Mouse (Mus musculus) layer of hippocampus, postnatal 14 days (tissue): ENCODE results near the gene Pgap2. TPM values are rescaled to one million over a fixed set of nuclear protein-coding genes. Genes with fewer than 3 reads are reported as not detected.

Experiments
- DNase-seq, 2 experiments: peaks; one replicate each; pipeline ENCODE4 v3.0.0; 2021 to 2022; ENCODE audit warnings: low spot score in 2 of 2, mixed read lengths in 1 of 2
- total RNA-seq, 2 experiments: library from RNA; stranded (reverse); gene quantifications; 2 replicates each; pipeline ENCODE4 v1.2.3; 2021

Gene Pgap2
- total RNA-seq, 2 experiments from 2014 or later, result 24.9 to 28.8 TPM

DNA sequence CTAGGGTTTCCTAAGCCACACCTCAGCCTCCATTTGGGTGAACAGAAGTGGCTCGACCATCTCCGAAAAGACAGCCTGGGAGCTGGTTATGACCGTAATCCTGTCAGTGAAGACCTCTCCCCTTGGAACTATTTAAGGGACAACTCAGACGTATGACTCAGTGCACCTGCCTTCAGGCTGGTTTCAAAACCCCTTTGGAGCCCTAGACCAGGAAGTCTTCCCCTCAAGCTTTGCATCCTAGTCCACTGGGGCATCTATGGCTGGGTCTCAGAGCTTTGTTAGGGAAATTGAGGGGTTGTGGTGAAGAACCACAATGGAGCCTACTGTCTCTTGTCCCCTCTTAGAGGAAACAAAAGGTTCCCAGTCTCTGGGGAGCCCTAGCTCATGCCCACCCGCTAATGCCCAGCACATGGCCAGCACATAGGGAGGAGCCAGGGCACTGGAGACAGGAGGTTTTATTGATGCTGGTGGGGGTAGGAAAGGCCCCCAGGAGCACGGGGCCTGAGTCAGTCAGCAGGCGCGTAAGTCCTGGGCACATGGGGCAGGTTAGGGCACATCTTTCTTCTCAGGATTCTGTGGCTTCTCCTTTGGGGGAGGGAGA is 28.8 kb downstream of the Pgap2 start:
- DNase-seq, result no peak

DNA sequence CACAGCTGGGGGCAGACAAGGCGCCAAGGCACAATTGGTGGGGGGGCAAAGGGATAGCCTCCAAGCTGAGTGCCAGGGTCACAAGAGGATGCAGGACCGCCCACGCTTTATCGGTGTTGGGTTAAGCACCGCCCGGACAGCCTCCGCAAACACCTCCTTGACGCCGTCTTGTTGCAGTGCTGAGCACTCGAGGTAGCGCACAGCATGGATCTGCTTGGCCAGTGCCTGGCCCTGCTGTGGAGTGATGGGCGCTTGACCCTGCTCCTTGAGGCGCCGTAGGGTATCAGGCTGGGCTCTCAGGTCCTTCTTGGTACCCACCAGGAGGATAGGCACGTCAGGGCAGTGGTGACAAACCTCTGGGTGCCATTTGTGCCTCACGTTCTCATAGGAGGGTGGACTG is 29.6 kb downstream of the Pgap2 start:
- no peak for DNase-seq

DNA sequence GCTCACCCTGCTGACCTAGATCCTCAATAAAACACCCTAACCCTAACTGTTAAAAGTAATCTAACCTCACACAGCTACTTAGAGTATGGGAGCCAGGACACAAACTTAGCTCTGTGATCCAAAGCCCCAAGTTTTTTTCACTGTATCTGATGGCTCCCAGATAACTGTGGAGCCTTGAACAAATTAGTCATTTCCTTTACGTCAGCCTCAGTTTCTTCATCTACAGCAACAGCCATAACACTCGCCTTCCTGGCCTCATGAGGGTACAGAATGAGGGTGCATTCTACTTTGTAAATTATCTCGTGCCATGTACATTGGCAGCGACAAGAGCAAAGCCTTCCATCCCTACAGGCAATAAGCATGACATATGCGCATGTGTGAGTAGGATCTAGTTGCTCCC is 32.4 kb downstream of the Pgap2 start:
- DNase-seq, result no peak

DNA sequence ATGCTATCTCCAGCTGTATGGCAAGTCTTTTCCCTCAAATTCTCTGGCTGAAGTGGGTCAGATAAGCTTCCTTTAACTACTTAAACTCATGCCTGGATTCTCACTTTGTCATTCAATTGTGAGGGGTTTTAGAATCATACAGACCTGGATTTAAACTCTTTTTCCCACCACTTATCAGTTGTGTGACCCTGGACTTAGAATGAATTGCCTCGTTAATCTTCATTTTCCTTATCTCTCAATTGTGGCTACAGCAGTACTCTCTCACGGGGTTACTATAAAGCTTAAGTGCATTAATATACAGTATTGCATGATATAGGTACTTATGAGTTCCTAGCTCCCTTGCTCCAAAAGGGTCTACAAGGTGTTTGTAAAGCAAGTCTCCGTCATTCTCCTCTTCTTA is 32.9 kb downstream of the Pgap2 start:
- no peak for DNase-seq

DNA sequence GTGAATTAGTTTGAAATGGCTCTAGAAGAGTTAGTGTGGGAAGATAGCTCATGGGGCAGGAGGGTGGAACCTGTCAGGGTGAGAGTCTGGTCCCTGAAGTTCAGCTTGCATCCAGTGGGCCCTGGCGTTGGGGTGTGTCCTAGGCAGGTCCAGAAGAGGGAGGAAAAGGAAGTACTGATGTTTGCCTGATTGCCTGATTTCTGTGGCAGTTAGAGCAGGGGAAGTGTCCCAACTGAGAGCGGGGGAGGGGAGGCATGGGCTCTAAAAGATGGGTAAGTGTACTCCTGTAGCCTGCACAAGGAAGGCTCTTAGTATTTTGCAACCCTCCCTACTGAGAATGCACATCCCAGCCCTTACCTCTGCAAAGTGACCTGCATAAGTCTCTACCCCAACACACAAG is 33.9 kb downstream of the Pgap2 start:
- no peak for DNase-seq

DNA sequence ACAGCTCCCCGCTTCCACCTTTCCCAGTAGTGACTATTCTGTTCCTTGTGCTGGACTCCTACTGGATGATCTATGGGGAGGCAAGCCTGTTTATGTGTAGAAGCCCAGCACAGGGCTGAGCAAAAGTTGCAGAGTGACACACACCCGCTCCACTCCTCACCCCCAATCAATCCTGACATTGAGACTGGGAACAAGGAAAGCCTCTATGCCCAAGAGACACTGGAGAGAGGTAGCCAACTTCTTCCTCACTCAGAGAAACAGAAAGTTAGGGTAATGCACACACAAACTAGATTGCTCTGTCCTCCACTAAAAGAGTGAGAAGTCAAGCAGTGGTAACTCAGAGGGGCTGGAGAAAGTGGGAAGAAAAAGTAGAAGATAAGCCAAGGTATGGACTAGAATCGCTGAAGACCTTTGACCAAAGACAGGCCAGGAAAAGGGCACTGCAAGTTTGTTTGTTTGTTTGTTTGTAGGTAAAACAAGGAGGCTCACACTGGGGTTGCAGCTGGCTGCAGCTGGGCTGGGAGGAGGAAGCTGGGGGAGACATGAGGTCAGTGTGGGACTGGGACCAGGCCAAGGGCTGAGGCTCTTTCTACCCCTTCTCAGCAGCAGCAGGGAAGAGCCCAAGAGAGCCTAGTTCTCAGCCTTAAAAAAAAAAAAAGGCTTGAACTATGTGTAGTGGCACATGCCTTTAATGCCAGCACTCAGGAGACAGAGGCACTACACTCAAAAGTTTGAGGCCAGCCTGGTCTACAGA is 35.0 kb downstream of the Pgap2 start:
- DNase-seq, result no peak

DNA sequence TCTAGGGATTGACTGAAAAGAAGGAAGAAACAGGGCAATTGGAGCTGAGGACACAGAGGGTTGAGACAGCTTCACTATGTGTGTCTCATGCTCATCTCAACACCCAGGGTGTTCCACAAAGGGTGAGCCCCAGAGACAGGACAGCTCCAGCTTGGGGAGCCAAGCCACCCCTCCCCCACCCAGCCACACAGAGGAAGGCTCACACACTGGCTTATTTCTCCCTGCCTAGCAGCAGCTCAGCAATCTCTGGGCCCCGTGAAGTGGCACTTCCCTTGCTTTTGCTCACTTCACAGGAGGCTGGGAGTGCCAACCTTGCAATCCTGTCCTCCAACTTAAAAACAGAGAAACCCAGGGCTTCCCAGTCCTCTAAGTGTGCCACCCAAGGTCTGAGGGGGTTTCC is 35.8 kb downstream of the Pgap2 start:
- peak in 1 of 2 experiments; percentile 28 for DNase-seq

DNA sequence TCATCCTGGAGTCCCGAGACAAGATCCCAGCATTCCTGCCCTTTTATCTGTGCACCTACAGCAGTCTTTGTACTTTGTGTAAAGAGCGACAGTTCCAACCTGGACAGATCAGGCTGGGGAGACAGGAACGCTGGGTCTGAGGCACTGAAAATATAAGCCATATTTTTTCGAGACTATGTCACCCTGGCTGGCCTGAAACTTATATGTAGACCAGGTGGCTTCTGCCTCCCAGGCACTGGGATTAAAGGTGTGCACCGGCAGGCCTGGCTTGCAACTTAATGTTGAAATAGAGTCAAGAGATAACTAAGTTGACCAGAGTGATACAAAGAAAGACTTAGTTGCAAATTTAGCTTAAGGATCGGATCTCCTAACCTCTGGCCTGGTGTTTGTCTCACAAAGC is 36.3 kb downstream of the Pgap2 start:
- no peak for DNase-seq

DNA sequence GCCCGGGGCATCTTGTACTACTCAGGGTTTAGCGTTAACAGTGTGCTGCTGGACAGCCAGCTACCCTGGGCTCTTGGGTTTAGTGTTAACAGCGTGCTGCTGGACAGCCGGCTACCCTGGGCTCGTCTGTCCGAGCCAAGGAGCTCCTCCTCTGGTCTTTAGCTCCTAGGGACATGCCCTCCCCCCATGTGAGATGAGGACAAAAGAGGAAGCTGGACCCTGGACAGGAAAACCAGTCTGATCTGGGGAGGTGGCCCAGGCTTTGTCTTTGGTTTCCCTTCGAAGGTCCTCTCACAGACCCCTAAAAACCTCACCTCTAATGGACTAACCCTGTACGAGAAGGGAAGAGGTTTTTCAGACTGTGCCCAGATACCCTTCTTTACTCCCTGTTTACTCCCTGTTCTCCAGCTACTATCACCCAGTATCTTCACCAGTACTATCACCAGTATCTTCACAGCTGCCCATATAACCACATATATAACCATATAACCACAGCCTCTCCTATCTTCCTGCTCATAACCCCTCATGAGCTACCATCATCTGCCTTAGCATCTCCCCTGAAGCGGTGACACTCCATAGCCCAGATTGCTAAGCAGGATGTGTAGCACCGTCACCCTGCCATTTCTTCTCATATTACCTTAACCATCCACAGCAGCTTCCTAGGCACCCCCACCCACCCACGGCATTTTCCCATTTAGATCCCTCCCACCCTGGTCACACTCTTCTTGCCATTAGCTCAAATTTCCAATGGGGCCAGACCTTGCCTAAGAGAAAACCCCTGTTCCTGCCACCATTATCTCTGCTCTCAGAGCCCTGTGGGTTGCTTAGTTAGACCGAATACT is 37.2 kb downstream of the Pgap2 start:
- peak in 1 of 2 experiments; percentile 39 for DNase-seq

DNA sequence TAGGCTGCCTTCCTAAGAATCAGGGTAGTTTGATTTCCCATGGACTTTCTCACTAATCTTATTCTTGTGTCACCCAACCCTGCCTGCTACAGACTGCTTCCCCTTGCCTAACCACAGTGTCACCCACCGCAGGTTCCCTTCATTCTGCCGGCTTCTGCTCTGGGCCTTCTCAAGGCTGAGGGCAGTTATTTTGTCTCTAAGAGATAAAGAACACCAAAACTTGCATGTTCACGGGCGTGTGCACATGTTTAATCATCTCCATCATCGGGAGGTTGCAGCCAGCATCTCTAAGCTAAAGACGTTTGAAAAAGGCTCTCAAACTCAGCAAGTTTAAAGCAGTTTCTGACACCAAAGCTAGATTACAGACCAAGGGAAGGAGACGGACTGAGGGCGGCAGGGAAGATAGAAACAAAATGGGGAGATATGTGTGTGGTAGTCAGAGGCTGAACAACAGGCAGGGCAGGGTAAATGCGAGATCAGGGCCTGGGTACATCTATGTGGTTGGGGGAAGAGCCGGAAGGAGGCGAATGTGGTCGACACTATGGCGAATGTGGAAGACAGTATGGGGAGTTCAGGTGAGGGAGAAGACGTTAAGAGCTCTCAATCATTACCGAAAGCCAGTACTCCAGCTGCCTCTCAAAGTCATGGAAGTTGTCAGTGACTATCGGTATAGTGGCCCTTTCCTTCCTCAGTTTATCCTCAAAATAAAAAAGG is 38.8 kb downstream of the Pgap2 start:
- no peak for DNase-seq

DNA sequence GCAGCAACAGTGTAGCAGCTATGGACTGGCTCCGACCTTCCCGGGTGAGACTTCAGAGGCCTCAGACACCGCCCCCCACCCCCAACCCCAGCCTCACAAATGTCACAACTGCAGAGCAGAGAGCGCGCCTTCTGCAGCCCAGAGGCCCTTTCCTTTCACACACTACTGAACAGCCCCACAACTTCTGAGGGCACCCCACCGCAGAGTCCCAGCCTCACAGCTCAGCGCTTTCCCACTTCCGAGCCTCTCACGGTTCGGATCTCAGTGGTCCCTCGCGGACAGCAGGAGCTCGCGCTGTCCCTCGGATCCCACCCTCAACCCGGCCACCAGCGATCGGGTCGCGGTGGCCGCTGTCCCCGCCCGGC is 39.5 kb downstream of the Pgap2 start:
- DNase-seq, result no peak

DNA sequence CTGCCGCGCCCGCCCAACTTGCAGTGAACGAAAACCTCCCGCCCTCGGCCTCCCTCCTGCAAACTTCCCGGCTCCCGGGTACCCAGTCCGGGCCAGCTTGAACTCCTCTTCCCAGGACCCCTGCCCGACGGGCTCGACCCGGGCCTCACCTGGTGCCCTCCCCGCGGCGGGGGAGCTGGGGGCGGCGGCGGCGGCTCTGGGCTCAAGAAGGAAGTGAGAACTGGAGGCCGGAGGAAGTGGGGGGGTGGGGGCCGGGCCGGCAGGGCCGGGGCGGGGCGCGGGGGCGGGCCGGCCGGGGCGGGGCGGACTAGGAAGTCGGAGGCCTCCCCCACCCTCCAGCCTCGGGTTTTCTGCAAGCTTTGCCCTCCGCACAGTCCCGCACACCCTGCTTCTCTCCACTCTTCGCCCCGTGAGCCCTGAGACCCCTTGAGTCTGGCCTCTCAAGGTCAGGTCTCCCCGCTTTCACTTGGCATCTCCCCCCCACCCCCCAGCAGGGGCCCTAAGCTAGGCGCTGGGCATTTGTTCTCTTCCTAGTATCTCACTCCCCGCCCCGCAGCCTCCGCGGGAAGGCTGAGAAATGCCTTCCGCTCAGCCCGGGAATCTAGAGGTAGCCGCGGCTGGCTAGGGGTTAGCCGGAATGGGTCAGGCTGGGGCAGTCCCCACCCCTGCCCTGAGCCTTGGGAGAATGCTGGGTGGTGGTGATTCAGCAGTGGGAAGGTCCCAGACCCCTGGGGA is 40.1 kb downstream of the Pgap2 start:
- peak; percentile 39 to 56 for DNase-seq

DNA sequence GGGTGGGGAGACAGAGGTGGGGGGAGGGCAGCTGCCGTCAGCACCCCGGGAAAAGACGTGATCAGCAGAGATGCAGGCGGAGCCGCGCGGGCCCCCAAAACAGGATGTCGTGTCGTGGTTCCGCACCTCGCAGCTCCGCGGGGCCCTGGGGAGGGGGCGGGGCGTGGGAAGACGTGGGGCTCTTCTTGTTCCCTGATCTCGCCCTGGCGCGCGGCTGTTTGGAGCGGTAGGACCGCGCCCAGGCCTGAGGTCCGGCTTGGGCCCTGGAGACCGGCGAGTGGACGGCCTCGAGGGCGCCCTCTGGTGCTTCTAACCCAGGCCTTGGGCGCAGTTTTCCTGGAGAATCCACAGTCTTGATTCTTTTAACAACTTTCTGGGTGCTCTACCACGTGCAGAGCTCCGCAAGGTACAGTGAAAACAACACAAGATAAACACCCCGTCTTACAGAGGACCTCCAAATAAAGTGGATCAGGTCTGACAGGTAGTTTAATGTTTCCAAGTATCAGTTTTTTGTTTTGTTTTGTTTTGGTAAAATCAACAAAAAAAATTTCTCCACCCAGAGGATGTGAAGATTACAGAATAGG is 40.7 kb downstream of the Pgap2 start:
- DNase-seq, result peak; percentile 80 to 81

DNA sequence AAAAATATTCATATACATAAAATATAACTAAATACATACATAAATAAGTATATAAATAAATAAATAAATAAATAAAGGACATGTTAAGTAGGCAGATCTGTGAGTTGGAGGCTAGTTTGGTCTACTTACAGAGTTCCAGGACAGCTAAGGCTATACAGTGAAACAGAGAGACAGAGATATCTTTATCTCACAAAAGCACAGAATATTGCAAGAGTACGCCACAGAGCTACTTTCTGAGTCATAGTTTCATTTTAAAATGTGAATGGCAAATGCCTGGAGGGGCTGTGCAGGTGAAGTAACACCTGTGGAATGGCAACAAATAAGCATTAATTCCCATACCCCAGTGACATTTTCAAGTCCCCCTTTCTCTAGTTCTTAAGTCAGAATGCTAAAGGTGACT is 43.6 kb downstream of the Pgap2 start:
- no peak for DNase-seq

DNA sequence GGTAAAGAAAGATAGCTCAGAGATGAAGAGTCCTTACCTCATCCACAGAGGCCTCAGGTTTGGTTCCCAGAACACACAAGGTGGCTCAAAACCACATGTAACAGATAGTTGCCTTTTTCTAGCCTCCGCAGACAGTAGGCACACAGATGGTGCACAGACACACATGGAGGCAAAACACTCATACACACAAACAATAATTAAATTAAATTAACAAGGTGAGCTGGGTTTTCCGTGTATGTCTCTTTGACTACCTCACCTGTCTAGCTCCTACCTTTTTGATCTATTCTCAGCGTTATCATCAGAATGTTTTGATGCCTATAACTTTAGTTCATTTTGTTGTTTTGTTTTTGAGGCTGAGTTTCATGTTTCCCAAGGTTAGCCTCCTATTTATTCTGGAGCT is 45.9 kb downstream of the Pgap2 start, which contains the start of gene Rhog:
TSS of gene Rhog (minus strand) at position 101 of the 400 bp plus-strand sequence.
- no peak for DNase-seq

DNA sequence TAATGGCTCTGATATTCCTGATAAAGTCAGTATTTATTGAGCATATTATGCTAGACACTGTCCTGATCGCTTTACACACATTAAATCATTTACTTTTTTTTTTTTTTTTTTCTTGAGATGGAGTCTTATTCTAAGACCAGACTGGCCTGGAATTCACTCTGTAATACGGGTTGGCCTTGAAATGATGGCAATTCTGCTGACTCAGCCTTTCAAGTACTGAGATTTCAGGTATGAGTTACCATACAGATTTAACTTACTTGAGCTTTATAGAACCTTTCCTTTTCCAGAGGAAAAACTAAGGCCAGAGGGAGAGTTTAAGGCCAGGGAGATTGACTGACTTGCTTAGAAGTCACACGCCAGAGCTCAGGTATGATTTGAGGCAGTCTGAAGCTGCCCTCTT is 46.6 kb downstream of the Pgap2 start:
- no peak for DNase-seq

DNA sequence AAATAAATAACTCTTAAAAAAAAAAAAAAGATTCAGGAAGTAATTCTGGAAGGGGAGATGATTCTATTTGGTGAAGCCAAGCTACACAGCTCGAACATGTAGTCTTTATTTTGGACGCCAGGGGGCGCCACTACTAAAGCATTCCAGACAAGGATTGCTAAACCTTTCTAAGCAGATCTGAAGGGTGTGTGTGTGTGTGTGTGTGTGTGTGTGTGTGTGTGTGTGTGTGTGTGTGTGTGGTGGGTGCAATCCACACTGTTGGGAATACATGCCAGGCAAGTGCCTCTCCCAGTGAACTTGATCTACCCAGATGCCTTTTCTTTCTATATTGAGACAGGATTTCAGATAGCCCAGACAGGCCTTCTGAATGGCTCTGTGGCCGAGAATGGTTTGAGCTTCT is 48.2 kb downstream of the Pgap2 start:
- DNase-seq, result peak; percentile 74 to 77

DNA sequence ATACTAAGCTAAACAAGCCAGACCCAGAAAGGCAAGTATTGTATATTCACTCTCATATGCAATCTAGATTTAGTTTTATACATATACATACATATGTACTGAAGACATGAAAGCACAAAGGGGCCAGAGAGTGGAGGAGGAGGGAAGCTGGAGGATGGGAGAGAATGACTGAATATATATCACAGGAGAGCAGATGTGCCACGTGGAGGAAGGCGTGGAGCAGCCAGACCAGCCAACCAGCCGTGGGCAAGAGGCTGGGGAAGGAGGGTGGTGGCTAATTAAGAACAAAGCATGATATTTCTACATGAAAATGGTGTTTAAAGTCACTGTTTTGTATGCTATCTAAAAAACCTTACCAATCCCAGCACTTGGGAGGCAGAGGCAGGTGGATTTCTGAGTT is 48.7 kb downstream of the Pgap2 start:
- DNase-seq, result no peak

DNA sequence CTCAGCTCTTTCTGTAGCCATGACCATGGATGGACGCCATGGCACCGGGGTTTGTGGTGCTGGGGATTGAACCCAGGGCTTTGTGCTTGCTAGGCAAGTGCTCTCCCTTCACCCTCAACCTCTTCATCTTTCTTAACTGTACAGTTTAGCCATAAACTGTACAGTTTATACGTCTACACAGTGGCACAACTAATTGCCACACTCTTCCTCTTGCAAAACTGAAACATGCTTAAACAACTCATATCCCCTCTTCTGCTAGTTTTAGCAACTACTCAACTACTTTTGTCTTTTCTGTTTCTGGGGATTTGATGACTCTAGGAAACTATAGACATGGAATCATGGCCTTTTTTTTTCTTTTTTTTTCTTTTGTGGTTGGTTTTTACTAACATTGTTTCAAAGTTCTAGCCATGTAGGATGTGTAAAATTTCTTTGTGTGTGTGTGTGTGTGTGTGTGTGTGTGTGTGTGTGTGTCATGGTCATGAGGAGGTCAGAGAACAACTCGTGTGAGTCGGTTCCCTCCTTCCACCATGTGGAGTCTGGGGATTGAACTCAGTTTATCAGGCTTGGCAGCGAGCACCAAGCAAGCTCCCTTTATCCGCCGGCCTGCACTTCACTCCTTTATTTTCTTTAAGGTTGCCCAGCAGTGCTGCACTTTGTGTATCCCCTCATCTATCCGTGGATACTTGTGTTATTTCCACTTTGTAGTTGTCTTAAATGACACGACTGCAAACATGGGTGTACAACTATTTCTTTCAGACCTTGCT is 49.9 kb downstream of the Pgap2 start:
- no peak for DNase-seq

DNA sequence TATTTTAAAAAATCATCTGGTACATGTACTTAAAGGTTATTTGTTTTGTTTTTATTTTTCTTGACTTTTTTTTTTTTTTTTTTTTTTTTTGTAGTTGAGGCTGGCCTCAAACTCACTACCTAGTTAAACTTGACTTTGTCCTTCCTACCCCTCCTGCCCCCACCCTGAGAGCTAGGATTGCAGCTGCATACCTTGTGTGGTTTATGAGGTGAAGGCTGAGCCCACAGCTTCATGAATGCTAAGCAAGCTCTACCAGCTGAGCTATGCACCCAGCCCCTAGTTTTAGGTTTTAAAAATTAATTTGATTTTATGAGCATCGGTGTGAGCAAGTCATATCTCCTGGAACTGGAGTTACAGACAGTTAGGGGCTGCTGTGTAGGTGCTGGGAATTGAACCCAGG is 50.5 kb downstream of the Pgap2 start:
- DNase-seq, result no peak
